Mouse (Mus musculus) embryo, embryonic 11.5 days (tissue): ENCODE measurements around the gene Sox6.

ENCODE experiments used
- DNase-seq: peaks from one replicate; pipeline ENCODE4 v3.0.0-alpha.2; 2012; ENCODE audit warnings: low read depth, low spot score

Sox6 gene

DNA sequence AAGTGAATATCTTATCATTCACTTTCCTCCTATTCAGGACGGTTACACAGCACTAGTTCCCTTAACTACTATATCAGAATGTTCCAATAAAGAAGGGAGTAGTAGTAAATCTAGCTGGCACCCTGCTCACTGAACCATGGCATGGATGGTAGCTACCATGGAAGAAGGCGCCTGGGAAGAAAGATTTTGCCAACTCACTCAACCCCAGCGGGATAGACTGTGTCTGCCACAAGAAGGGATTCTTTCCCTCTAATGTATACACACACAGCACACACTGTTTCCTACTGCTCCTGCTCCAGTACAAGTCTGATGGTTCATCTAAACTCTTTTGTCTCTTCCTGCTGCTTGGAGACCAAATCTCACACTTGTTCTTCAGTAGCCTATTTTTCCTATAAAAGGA lies 147.1 kb downstream of the Sox6 start:
- no peak for DNase-seq

GRCm38 (mm10) chr7:115889926-115890325 lies 148.7 kb downstream of the Sox6 start:
- no peak for DNase-seq

GRCm38 (mm10) chr7:115888561-115888960 lies 150.0 kb downstream of the Sox6 start:
- no peak for DNase-seq

- DNase-seq, result no peak
Measured at GRCm38 (mm10) chr7:115888120-115888519, 150.5 kb downstream of the Sox6 start.

DNA sequence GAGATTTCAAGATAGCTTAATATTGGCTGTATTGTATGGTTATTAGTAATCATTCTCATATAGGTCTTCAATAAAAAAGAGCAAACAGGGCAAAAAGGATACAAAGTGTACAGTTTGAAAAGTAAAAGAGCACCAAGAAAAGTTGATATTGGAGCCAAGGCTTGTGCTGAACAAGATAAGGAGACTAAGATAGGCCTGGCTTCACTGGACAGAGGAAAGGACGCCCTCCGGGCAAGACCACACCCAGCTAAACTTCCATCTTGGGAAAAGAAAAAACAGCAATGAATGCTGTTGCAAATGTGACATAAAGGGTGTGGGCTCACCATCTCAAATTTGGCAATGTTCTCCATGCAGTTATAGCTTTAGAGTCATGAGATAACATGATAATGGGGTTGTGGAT lies 165.7 kb downstream of the Sox6 start:
- no peak for DNase-seq

- DNase-seq, result no peak
Measured at GRCm38 (mm10) chr7:115868504-115868903, 170.1 kb downstream of the Sox6 start.

DNA sequence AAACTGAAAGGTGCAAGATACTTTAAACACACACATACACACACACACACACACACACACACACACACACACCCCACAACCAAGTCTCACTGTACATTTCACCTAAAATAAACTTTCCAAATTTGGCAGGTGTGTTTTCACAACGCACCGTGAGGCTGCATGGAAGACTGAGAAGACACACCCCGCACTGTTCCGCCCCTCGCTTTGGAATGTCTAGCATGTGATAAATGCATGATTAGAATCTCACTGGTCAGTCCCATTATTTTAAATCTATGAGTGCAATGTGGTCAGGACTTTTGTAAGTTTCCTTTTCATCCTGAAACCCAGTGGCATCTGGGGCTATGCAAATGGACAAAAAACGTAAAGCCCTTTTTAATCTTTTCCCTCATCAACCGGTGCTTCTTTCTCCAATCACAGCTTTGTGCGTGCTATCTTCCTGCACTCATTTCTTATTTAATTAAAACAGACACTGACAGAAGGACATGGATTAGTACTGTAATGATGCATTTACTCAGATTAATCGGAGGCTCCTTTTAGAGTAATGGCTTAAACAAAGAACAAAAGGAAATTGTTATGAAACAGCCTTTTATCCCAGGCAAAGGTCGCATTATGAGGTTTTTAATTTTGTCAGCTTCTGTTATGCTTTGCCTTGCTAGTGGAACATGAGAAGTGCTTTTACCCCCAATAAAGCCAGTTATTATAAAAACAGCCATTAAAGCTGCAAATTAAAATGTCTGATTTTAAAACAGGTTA lies 170.9 kb downstream of the Sox6 start:
- no peak for DNase-seq

DNA sequence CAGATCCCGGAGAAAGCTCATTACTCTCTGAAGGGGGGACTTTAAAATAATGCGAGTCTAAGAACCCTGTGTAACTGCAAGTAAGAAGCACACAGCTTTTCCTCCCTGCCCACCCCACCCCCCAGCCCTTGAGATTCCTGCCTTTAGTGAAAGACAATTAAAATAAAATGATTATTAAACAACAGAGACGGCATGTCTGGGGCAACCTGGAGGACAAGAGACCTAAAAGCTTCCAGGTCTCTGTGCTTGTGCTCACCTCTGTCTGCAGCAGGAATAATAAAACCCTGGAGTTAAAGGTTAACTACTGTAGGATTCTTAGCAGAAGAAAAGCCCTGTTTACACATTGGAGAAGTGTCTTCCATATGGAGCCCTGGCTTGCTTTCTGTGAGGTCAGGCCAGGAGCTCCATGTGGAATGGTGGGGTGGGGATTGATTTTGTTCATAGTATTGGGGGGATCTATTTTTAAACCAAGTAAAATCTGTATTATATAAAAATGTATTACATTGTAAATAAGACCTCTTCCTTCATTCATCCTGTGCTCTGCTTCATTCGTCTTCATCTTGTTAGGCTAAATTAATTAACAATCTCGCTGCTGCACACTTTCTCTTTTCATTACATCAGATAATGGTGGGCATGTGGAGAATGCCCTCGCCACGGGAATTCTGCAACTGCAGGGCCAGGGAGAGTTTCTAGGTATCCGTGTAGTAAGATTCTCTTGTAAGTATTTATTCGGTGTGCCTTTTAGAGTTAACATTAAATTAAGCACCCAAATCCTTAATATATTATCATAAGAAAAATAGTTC lies 171.7 kb downstream of the Sox6 start:
- no peak for DNase-seq

- DNase-seq, result no peak
Measured at GRCm38 (mm10) chr7:115865979-115866697, 172.5 kb downstream of the Sox6 start.

GRCm38 (mm10) chr7:115865231-115865630 lies 173.4 kb downstream of the Sox6 start:
- DNase-seq, result no peak

GRCm38 (mm10) chr7:115864411-115864810 lies 174.2 kb downstream of the Sox6 start:
- DNase-seq, result no peak

- DNase-seq, result no peak
Measured at GRCm38 (mm10) chr7:115859691-115860401, 178.8 kb downstream of the Sox6 start.

DNA sequence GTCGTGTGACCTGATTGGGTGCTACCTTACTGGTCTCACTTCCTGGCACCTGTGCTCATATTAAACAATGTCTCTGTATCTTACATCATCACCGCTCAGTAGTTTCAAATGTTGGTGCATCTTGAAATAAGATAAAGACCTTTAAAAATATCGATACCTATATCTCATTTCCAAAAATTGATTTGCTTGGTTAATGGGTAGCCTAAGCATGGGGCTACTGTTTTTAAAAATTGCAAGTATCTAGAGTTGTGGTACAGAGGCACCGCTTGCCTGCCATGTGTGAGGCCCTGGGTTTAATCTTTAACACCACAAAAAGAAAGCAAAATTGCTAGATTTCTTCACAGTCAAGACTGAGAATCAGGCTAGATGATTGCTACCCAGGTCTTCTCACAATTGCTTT lies 187.5 kb downstream of the Sox6 start:
- DNase-seq, result no peak

DNA sequence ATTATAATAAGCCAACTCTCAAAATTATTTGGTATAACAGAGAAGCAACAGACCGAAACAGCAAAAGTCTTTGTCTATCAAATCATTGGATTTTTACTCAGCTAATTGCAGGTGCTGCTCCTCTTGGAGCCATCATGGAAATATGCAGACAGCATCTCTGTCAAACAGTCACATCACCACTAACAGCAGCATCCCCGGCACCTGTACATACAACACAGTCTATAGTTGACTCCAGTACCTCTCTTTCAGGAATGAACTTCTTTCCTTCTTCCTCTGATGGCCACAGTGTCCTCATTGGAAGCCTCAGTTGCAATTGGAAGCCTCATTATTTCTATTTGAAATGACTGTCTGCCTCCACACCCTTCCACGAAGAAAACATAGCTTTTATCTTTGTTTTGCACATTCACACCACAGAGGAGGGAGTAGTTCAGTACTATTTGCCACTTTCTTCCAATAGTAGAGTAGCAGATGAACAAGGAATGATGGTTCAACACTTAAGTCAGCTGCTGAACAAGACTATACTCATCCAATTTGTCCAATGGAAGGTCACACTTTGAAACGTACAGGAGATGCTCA lies 192.7 kb downstream of the Sox6 start:
- DNase-seq, result no peak

DNA sequence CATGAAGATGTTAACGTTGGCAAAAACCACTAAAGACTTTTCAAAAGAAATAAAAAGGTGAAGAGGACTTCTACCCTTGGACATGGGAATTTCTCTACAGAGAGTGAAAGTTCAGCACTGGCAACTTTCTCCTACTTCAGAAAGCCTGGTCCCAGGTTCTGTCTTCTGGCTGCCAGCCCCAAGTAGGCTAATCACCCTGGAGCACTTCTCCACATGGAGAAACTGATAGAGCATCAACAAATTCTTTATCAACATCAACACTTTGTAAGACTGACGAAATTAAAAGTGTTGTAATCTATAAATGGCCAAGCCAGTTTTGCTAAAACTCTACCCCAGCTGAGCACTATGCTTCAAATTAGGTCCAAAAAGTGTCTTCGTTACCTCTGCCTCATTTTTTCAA lies 193.7 kb downstream of the Sox6 start:
- DNase-seq, result no peak

DNA sequence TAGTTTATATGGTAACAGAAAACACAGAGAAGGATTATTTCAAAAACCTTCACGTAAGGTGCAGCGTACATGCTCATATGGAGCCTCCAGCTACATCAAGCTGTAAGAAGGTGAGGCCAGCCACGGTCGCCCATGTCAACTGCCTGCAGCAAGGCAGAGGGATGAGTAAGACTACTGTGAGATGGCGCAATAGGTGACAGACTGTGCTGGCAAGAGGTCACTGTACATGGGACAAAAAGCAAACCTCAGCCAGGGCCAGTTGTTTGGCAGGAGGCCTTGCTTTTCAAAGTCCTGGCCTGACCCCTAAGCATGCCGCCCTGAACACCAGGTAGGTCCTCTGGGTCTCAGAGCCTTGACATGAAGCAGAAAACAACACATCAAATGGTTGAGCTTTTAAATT lies 194.2 kb downstream of the Sox6 start:
- no peak for DNase-seq

- no peak for DNase-seq
Measured at GRCm38 (mm10) chr7:115842251-115842650, 196.3 kb downstream of the Sox6 start.

GRCm38 (mm10) chr7:115840613-115841012 lies 198.0 kb downstream of the Sox6 start:
- DNase-seq, result no peak

- DNase-seq, result no peak
Measured at GRCm38 (mm10) chr7:115835005-115835404, 203.6 kb downstream of the Sox6 start.

DNA sequence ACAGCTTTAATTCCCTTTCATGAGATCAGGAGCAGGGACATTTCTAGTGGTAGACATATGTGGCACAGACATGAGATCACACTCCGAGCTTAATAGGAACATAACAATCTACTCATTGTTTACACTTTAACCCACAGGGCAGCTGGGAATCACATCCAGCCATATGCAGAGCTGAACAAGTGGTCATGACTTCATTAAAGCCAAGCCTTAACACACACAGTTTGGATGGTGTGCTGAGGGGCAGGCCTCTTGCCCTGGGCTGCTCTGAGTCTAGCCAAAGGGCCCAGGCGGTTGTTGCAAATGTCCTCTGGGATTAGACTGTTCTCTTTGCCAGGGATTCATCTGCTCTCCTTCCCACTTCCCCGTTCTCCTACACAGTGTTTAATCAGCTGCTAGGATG lies 204.9 kb downstream of the Sox6 start:
- DNase-seq, result no peak
